Mouse (Mus musculus) E14TG2a.4 (cell line): Measurements from ENCODE around the gene Eci1.
A peak's percentile ranks its signal among the peaks of the same experiment; 100 is the strongest.

ENCODE experiments used
- H3K27me3 ChIP-seq: 2 replicates; pipeline ENCODE4 v1.6.1; 2014; ENCODE audit warnings: low read length, control low read depth; ENCODE audit not compliant: insufficient read depth
- H3K36me3 ChIP-seq: 2 replicates; pipeline ENCODE4 v1.6.1; 2014; ENCODE audit warnings: low read length, control low read depth; ENCODE audit not compliant: insufficient read depth
- H3K4me1 ChIP-seq: replicated peaks from 2 replicates; pipeline ENCODE4 v1.6.1; 2014; ENCODE audit warnings: low read depth, low read length, control low read depth
- H3K4me3 ChIP-seq: replicated peaks from 2 replicates; pipeline ENCODE4 v1.5.1; 2014; ENCODE audit warnings: mild to moderate bottlenecking, low read length
- H3K9me3 ChIP-seq: 2 replicates; pipeline ENCODE4 v1.6.1; 2014; ENCODE audit warnings: low read length, control low read depth
- CTCF ChIP-seq: conservative IDR thresholded peaks from 2 replicates; pipeline ENCODE4 v1.5.1; 2014; ENCODE audit warnings: low read length
- NANOG ChIP-seq: IDR thresholded peaks from 2 replicates; pipeline ENCODE4 v1.6.1; 2014; ENCODE audit warnings: borderline replicate concordance, low read length, mixed read lengths
- POU5F1 ChIP-seq: IDR thresholded peaks from 2 replicates; pipeline ENCODE4 v1.6.1; 2014; ENCODE audit warnings: low read length, borderline replicate concordance

Eci1 gene

GRCm38 (mm10) chr17:24462932-24463331 lies 36.5 kb downstream of the Eci1 start:
- TF ChIP-seq NANOG (no peak), POU5F1 (no peak), CTCF (no peak)

GRCm38 (mm10) chr17:24463374-24464133 lies 37.1 kb downstream of the Eci1 start:
- H3K4me1 ChIP-seq, result peaks cover 17% of the 10 kb centered on the region
- H3K9me3 ChIP-seq, result no peaks in the 10 kb centered on the region
- H3K4me3 ChIP-seq, result no peak overlapping the region
- TF ChIP-seq NANOG (no peak), CTCF (peak; percentile 44), POU5F1 (no peak)
- no peaks in the 10 kb centered on the region for H3K27me3 ChIP-seq
- peaks cover 22% of the 10 kb centered on the region for H3K36me3 ChIP-seq

More at GRCm38 (mm10) chr17:24462932-24463331, 36.5 kb downstream of the Eci1 start:
- Histone ChIP-seq H3K4me1 (peaks cover 14% of the 10 kb centered on the region), H3K36me3 (peaks cover 22% of the 10 kb centered on the region), H3K27me3 (no peaks in the 10 kb centered on the region), H3K4me3 (no peak overlapping the region), H3K9me3 (no peaks in the 10 kb centered on the region)

- H3K9me3 ChIP-seq, result no peaks in the 10 kb centered on the region
- H3K36me3 ChIP-seq, result peaks cover 50% of the 10 kb centered on the region
- no peaks in the 10 kb centered on the region for H3K27me3 ChIP-seq
- no peak for TF ChIP-seq CTCF
- no peak for TF ChIP-seq POU5F1
- no peak; the same call in 1 of the 2 replicates for TF ChIP-seq NANOG
- H3K4me3 ChIP-seq, result no peak overlapping the region
- peaks cover 39% of the 10 kb centered on the region for H3K4me1 ChIP-seq
These were observed 42.3 kb downstream of the Eci1 start for GRCm38 (mm10) chr17:24468636-24469246.

GRCm38 (mm10) chr17:24469336-24469909 lies 43.0 kb downstream of the Eci1 start:
- H3K36me3 ChIP-seq, result peaks cover 57% of the 10 kb centered on the region
- TF ChIP-seq NANOG (no peak), POU5F1 (no peak), CTCF (no peak)
- H3K9me3 ChIP-seq, result no peaks in the 10 kb centered on the region

GRCm38 (mm10) chr17:24469910-24470602 lies 43.6 kb downstream of the Eci1 start, which contains the start of the genes E4f1 and Pgp:
Gene E4f1, minus strand, starts transcription at chr17:24470313.
Gene Pgp, plus strand, starts transcription at chr17:24470392.
- H3K36me3 ChIP-seq, result peaks cover 58% of the 10 kb centered on the region
- H3K4me1 ChIP-seq, result peaks cover 47% of the 10 kb centered on the region
- H3K4me3 ChIP-seq, result peak within 1 kb of the TSS; percentile 96
- no peaks in the 10 kb centered on the region for H3K9me3 ChIP-seq
- no peaks in the 10 kb centered on the region for H3K27me3 ChIP-seq
- TF ChIP-seq NANOG, result no peak
- no peak for TF ChIP-seq POU5F1
- no peak for TF ChIP-seq CTCF

More at GRCm38 (mm10) chr17:24469336-24469909, 43.0 kb downstream of the Eci1 start:
- Histone ChIP-seq H3K4me1 (peaks cover 44% of the 10 kb centered on the region), H3K27me3 (no peaks in the 10 kb centered on the region), H3K4me3 (peak overlapping the region; percentile 96)

GRCm38 (mm10) chr17:24470701-24471527 lies 44.5 kb downstream of the Eci1 start:
- peaks cover 62% of the 10 kb centered on the region for H3K36me3 ChIP-seq
- no peaks in the 10 kb centered on the region for H3K9me3 ChIP-seq
- H3K4me3 ChIP-seq, result peak overlapping the region; percentile 96
- H3K27me3 ChIP-seq, result no peaks in the 10 kb centered on the region
- TF ChIP-seq POU5F1, result no peak
- no peak for TF ChIP-seq NANOG
- no peak for TF ChIP-seq CTCF
- peaks cover 47% of the 10 kb centered on the region for H3K4me1 ChIP-seq

GRCm38 (mm10) chr17:24472512-24472911 lies 46.1 kb downstream of the Eci1 start:
- Histone ChIP-seq H3K4me3 (peak overlapping the region; percentile 96), H3K27me3 (no peaks in the 10 kb centered on the region), H3K36me3 (peaks cover 66% of the 10 kb centered on the region), H3K9me3 (no peaks in the 10 kb centered on the region), H3K4me1 (peaks cover 52% of the 10 kb centered on the region)
- no peak for TF ChIP-seq NANOG
- no peak for TF ChIP-seq POU5F1
- no peak for TF ChIP-seq CTCF
